Mouse (Mus musculus) heart, adult 8-10 months (tissue): ENCODE results near the gene Shroom3. TPM values are rescaled to one million over a fixed set of nuclear protein-coding genes. Genes with fewer than 3 reads are reported as not detected.

Experiments used
- DNase-seq: peaks from one replicate; pipeline ENCODE4 v3.0.0; 2022; ENCODE audit warnings: low spot score
- total RNA-seq, 4 experiments: library from RNA; stranded (reverse); gene quantifications; 2 replicates each; pipeline ENCODE4 v1.2.4; 2022

Gene Shroom3
- total RNA-seq, 4 experiments from 2014 or later, result 38.0 to 42.8 (median 40.7) TPM

- DNase-seq, result no peak
Observed at GRCm38 (mm10) chr5:92967906-92968305, 284.7 kb downstream of the Shroom3 start.

GRCm38 (mm10) chr5:92969443-92969842 is 286.2 kb downstream of the Shroom3 start:
- DNase-seq, result no peak

GRCm38 (mm10) chr5:92969926-92970325 is 286.7 kb downstream of the Shroom3 start:
- no peak for DNase-seq

GRCm38 (mm10) chr5:92970480-92970879 is 287.2 kb downstream of the Shroom3 start:
- DNase-seq, result no peak

- DNase-seq, result no peak
Observed at GRCm38 (mm10) chr5:92980393-92980792, 297.2 kb downstream of the Shroom3 start.

- DNase-seq, result no peak
Observed at GRCm38 (mm10) chr5:92980862-92981261, 297.6 kb downstream of the Shroom3 start.

GRCm38 (mm10) chr5:92982673-92983072 is 299.4 kb downstream of the Shroom3 start:
- no peak for DNase-seq

GRCm38 (mm10) chr5:92983942-92984341 is 300.7 kb downstream of the Shroom3 start:
- no peak for DNase-seq

- no peak for DNase-seq
Observed at GRCm38 (mm10) chr5:92984692-92985091, 301.5 kb downstream of the Shroom3 start.

GRCm38 (mm10) chr5:92985391-92985790 is 302.2 kb downstream of the Shroom3 start:
- DNase-seq, result no peak

- no peak for DNase-seq
Observed at GRCm38 (mm10) chr5:92986651-92987610, 303.7 kb downstream of the Shroom3 start.

GRCm38 (mm10) chr5:92987891-92988768 is 304.9 kb downstream of the Shroom3 start:
- DNase-seq, result no peak

- DNase-seq, result no peak
Observed at GRCm38 (mm10) chr5:92988769-92989356, 305.6 kb downstream of the Shroom3 start.

GRCm38 (mm10) chr5:92992106-92992505 is 308.9 kb downstream of the Shroom3 start:
- DNase-seq, result no peak

- DNase-seq, result no peak
Observed at GRCm38 (mm10) chr5:92994309-92994708, 311.1 kb downstream of the Shroom3 start.

- no peak for DNase-seq
Observed at GRCm38 (mm10) chr5:92994861-92995260, 311.6 kb downstream of the Shroom3 start.

GRCm38 (mm10) chr5:92997428-92998120 is 314.3 kb downstream of the Shroom3 start:
- DNase-seq, result peak; percentile 71

- no peak for DNase-seq
Observed at GRCm38 (mm10) chr5:92998494-92999016, 315.3 kb downstream of the Shroom3 start.

- no peak for DNase-seq
Observed at GRCm38 (mm10) chr5:93000060-93000459, 316.8 kb downstream of the Shroom3 start.

- DNase-seq, result peak; percentile 74
Observed at GRCm38 (mm10) chr5:93000774-93001757, 317.8 kb downstream of the Shroom3 start.
